Mouse (Mus musculus) kidney, embryonic 15.5 days (tissue): ENCODE measurements around the gene Gpc1. TPM values are rescaled to one million over a fixed set of nuclear protein-coding genes. Genes with fewer than 3 reads are reported as not detected.

ENCODE experiments used
- microRNA counts: library from miRNA; unstranded; fragments of <30 nt; microRNA quantifications from one replicate; lab custom pipeline; 2016
- microRNA-seq: library from miRNA; unstranded; fragments of <30 nt; microRNA quantifications from one replicate; pipeline ENCODE4, GENCODE M21; 2016
- polyA plus RNA-seq: library from polyadenylated mRNA; unstranded; fragments of >200 nt; fragmentation: Nextera tagmentation; extraction: Ambion mirVana; gene quantifications from 2 replicates; pipeline ENCODE4 v1.2.1, GENCODE M21; 2015

The Gpc1 gene
- polyA plus RNA-seq, 1 experiment from 2014 or later = 60.0 TPM

MicroRNA genes within 50 kb of the gene (microRNA counts, 519-probe panel; counts per million panel counts)
- 2,715 counts per million, percentile 63 among the panel's probes with 10 or more counts for microRNA mmu-miR-149 (lab: Ali Mortazavi, UCI)

Small RNA genes lying within 50 kb of the gene (microRNA-seq; reads per million reads assigned to microRNA genes)
- 3,995 reads per million, percentile 90 among the genes with 10 or more reads in this experiment for gene Mir149

Other genes starting within 250 kb of the Gpc1 start
- gene Olfr1412, start 245.9 kb upstream of the Gpc1 start, polyA plus RNA-seq = not detected in 2 replicates
- not detected in 2 replicates for gene Olfr1411, start 237.2 kb upstream of the Gpc1 start, polyA plus RNA-seq
- gene Olfr1410, start 225.9 kb upstream of the Gpc1 start, polyA plus RNA-seq = not detected in 2 replicates
- gene Olfr12, start 213.9 kb upstream of the Gpc1 start, polyA plus RNA-seq = not detected in 2 replicates
- 409 and 435 TPM in 2 replicates for gene Cops9, start 189.7 kb upstream of the Gpc1 start, polyA plus RNA-seq
- 0.33 and 0.39 TPM in 2 replicates for gene Otos, start 182.8 kb upstream of the Gpc1 start, polyA plus RNA-seq
- 0.43 and 0.54 TPM in 2 replicates for gene Ankmy1, start 71.3 kb downstream of the Gpc1 start, polyA plus RNA-seq
- gene Dusp28, start 75.3 kb downstream of the Gpc1 start, polyA plus RNA-seq = 12.2 and 14.7 TPM in 2 replicates
- 32.6 and 37.9 TPM in 2 replicates for gene Rnpepl1, start 79.1 kb downstream of the Gpc1 start, polyA plus RNA-seq
- gene Capn10, start 102.7 kb downstream of the Gpc1 start, polyA plus RNA-seq = 32.6 and 37.2 TPM in 2 replicates
- 0.55 and 0.56 TPM in 2 replicates for gene Gpr35, start 119.2 kb downstream of the Gpc1 start, polyA plus RNA-seq
- gene Aqp12, start 174.7 kb downstream of the Gpc1 start, polyA plus RNA-seq = not detected in 2 replicates